Mouse (Mus musculus): ENCODE results near the gene Becn1. TPM values are rescaled to one million over a fixed set of nuclear protein-coding genes. Genes with fewer than 3 reads are reported as not detected.
"Not testable (repeated sequence)": the region's sequence is repeated elsewhere in the genome, so short reads cannot be mapped to it uniquely, and the experiment has no call there.

Becn1 gene
- polyA plus RNA-seq, 1 experiment from 2014 or later, result 158 TPM

DNA sequence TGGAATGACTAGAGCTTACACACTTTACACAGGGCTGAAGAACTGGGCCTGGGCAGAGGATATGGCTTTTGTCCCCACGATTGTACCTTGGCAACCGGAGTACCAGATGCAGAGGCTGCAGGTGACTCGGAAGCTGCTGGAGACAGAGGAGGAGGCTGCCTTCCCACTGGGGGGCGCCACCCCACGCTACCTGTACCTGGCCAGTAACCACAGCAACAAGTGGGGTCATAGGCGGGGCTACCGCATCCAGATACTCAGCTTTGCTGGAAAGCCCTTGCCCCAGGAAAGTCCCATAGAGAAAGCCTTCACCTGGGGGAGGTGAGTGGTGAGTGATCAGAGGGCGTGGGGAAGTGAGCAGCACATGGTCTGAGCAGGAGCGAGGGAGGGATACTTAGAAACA, 33.6 kb upstream of the Becn1 start:
- Histone ChIP-seq H3K27me3 (ENCODE audit: control insufficient read depth, insufficient read depth, low read length) (no peaks in the 10 kb centered on the region), H3K4me2 (ENCODE audit: low read depth, low read length) (no peak overlapping the region), H3K36me3 (replicated peaks; ENCODE audit: control insufficient read depth, insufficient read depth, low read depth, low read length) (no peaks in the 10 kb centered on the region), H3K27ac (replicated peaks; ENCODE audit: low read depth, low read length) (no peak overlapping the region), H3K4me3 (ENCODE audit: low read depth, low read length) (no peak overlapping the region), H3K9me3 (replicated peaks; ENCODE audit: control insufficient read depth, low read length) (no peaks in the 10 kb centered on the region), H3K9ac (replicated peaks; ENCODE audit: low read length) (no peak overlapping the region), H3K4me1 (ENCODE audit: control insufficient read depth, insufficient read depth, low read length) (0 out of 2 replicates have a peak, but pooled peaks cover 3% of the 10 kb centered on the region)
- DNase-seq (ENCODE audit: low spot score) (no peak), ATAC-seq (replicated peaks; ENCODE audit: insufficient number of reproducible peaks, low FRiP score, low TSS enrichment, low read depth) (no peak)
- WGBS, result 81% methylated on average over 9 of the region's 9 CpGs

DNA sequence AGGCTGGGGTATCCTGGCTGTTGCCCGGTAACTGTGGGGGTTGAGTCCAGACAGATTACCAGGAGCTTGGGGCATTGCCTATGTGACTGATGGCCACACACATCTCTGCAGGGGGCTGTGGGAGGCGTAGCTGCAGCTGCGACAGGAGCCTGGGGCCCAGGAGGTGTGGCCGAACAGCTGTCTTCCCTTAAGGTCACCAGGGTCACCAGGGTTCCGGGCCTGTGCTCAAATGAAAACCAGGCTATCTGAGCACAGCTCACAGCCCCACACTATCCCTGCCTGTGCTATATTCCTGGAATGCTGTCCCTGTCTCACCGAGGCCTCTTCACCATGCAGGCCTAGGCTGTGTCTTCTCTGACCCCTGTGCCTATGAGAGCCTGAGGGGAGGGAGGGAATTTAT, 32.4 kb upstream of the Becn1 start:
- H3K36me3 ChIP-seq (replicated peaks; ENCODE audit: control insufficient read depth, insufficient read depth, low read depth, low read length), result no peaks in the 10 kb centered on the region
- H3K4me1 ChIP-seq (ENCODE audit: control insufficient read depth, insufficient read depth, low read length), result 0 out of 2 replicates have a peak, but pooled peaks cover 3% of the 10 kb centered on the region
- H3K27me3 ChIP-seq (ENCODE audit: control insufficient read depth, insufficient read depth, low read length), result no peaks in the 10 kb centered on the region
- no peak for ATAC-seq (replicated peaks; ENCODE audit: insufficient number of reproducible peaks, low FRiP score, low TSS enrichment, low read depth)
- H3K27ac ChIP-seq (replicated peaks; ENCODE audit: low read depth, low read length), result no peak overlapping the region
- H3K9ac ChIP-seq (replicated peaks; ENCODE audit: low read length), result no peak overlapping the region
- 5% methylated on average over 5 of the region's 6 CpGs for whole genome bisulfite sequencing
- DNase-seq (ENCODE audit: low spot score), result peak; percentile 40
- no peak overlapping the region for H3K4me3 ChIP-seq (ENCODE audit: low read depth, low read length)
- H3K9me3 ChIP-seq (replicated peaks; ENCODE audit: control insufficient read depth, low read length), result no peaks in the 10 kb centered on the region
- H3K4me2 ChIP-seq (ENCODE audit: low read depth, low read length), result no peak overlapping the region

DNA sequence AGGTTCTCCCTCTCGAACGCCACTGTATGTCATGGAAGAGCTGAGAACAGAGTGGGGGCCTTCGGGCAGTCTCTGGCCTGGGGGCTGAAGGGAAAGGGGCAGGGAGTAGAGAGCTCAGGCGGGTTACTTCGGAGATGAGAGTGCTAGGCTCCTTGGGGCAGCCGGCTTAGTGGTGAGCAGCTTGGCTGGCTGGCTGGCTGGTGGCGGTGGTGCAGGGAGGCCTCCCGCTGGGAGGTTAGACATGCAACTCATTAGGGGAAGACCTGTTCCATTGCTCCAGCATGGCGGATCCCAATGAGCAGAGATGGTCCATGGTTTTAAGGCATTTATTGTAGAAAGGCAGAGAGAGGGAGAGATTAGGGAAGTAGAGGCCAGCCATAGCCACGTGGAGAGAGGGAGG, 31.9 kb upstream of the Becn1 start:
- Histone ChIP-seq H3K27ac (replicated peaks; ENCODE audit: low read depth, low read length) (no peak overlapping the region), H3K4me3 (ENCODE audit: low read depth, low read length) (no peak overlapping the region), H3K4me1 (ENCODE audit: control insufficient read depth, insufficient read depth, low read length) (0 out of 2 replicates have a peak, but pooled peaks cover 3% of the 10 kb centered on the region), H3K9ac (replicated peaks; ENCODE audit: low read length) (no peak overlapping the region), H3K27me3 (ENCODE audit: control insufficient read depth, insufficient read depth, low read length) (no peaks in the 10 kb centered on the region), H3K4me2 (ENCODE audit: low read depth, low read length) (no peak overlapping the region), H3K9me3 (replicated peaks; ENCODE audit: control insufficient read depth, low read length) (no peaks in the 10 kb centered on the region), H3K36me3 (replicated peaks; ENCODE audit: control insufficient read depth, insufficient read depth, low read depth, low read length) (no peaks in the 10 kb centered on the region)
- no peak for DNase-seq (ENCODE audit: low spot score)
- ATAC-seq (replicated peaks; ENCODE audit: insufficient number of reproducible peaks, low FRiP score, low TSS enrichment, low read depth), result no peak
- WGBS, result 29% methylated on average over 10 of the region's 10 CpGs

DNA sequence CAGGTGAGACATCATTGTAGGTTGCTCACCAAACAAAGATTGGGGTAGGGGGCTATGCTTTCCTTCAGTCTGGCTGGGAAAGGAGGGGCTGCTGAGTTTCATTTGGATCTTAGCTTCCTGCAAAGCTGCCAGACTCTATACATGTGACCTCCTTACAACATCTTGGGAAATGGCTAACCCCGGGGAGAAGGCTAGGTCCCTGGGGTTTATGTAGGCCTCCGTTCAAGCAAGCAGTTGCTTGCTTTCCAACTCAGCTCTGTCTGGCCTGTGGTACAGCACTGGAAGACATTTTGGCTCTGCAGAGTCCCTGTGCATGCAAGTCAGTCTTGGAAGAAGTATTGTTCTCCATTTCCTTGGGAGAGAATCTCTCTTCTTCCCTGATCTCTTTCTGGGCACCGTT, 30.5 kb upstream of the Becn1 start:
- 81% methylated on average over 3 of the region's 3 CpGs for WGBS
- no peak for ATAC-seq (replicated peaks; ENCODE audit: insufficient number of reproducible peaks, low FRiP score, low TSS enrichment, low read depth)
- DNase-seq (ENCODE audit: low spot score), result no peak
- no peak overlapping the region for H3K9ac ChIP-seq (replicated peaks; ENCODE audit: low read length)
- H3K27ac ChIP-seq (replicated peaks; ENCODE audit: low read depth, low read length), result no peak overlapping the region
- no peaks in the 10 kb centered on the region for H3K36me3 ChIP-seq (replicated peaks; ENCODE audit: control insufficient read depth, insufficient read depth, low read depth, low read length)
- H3K4me1 ChIP-seq (ENCODE audit: control insufficient read depth, insufficient read depth, low read length), result 0 out of 2 replicates have a peak, but pooled peaks cover 2% of the 10 kb centered on the region
- no peak overlapping the region for H3K4me2 ChIP-seq (ENCODE audit: low read depth, low read length)
- H3K27me3 ChIP-seq (ENCODE audit: control insufficient read depth, insufficient read depth, low read length), result no peaks in the 10 kb centered on the region
- H3K4me3 ChIP-seq (ENCODE audit: low read depth, low read length), result no peak overlapping the region
- H3K9me3 ChIP-seq (replicated peaks; ENCODE audit: control insufficient read depth, low read length), result no peaks in the 10 kb centered on the region

DNA sequence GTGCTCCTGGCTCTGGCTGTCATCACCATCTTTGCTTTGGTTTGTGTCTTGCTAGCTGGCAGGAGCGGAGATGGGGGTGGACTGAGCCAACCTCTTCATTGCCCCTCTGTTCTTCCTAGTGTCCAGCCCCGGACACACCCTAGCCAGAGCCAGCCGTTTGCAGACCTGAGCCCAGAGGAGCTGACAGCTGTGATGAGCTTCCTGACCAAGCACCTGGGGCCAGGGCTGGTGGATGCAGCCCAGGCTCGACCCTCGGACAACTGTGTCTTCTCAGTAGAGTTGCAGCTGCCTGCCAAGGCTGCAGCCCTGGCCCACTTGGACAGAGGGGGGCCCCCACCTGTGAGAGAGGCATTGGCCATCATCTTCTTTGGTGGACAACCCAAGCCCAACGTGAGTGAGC, 28.9 kb upstream of the Becn1 start:
- not testable (repeated sequence) for H3K9me3 ChIP-seq (replicated peaks; ENCODE audit: control insufficient read depth, low read length); H3K9ac ChIP-seq (replicated peaks; ENCODE audit: low read length); H3K27ac ChIP-seq (replicated peaks; ENCODE audit: low read depth, low read length); H3K4me2 ChIP-seq (ENCODE audit: low read depth, low read length); H3K4me3 ChIP-seq (ENCODE audit: low read depth, low read length); H3K36me3 ChIP-seq (replicated peaks; ENCODE audit: control insufficient read depth, insufficient read depth, low read depth, low read length); H3K4me1 ChIP-seq (ENCODE audit: control insufficient read depth, insufficient read depth, low read length); DNase-seq (ENCODE audit: low spot score); ATAC-seq (replicated peaks; ENCODE audit: insufficient number of reproducible peaks, low FRiP score, low TSS enrichment, low read depth); H3K27me3 ChIP-seq (ENCODE audit: control insufficient read depth, insufficient read depth, low read length)
- 80% methylated on average over 6 of the region's 6 CpGs for WGBS

DNA sequence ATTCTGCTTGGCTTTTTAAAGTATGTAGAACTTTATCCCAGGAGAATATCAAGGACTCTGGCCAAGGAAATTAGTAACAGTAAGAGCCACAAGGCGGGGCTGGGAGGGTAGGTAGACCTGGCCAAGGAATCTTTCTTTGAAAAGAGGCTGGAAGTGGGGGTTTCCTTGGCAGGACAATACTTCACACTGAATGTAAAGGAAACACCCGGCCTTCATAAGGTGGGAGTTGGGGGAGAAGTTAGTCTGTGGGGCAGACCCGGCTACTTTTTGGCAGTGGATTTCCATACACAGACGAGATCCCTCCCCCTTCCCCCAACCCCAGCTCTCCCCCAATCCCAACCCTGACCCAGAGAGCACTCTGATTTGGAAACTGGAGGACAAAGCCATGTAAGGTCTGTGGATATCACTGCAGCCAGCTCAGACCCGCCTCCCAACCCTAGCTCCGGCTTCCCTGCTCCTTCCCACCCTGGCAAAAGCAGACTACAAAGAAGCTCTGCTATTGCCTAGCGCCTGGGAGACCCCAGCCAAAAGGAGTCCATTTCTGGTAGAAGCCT, 28.4 kb upstream of the Becn1 start, which contains the start of gene Aoc3:
Aoc3 (plus strand) TSS at position 235 of the 554 bp plus-strand sequence.
- no peak within 1 kb of the TSS for H3K4me2 ChIP-seq (ENCODE audit: low read depth, low read length)
- no peak within 1 kb of the TSS for H3K9ac ChIP-seq (replicated peaks; ENCODE audit: low read length)
- 0 out of 2 replicates have a peak, but pooled peaks cover 2% of the 10 kb centered on the region for H3K4me1 ChIP-seq (ENCODE audit: control insufficient read depth, insufficient read depth, low read length)
- DNase-seq (ENCODE audit: low spot score) (no peak), ATAC-seq (replicated peaks; ENCODE audit: insufficient number of reproducible peaks, low FRiP score, low TSS enrichment, low read depth) (no peak)
- 74% methylated on average over 7 of the region's 7 CpGs for WGBS
- no peaks in the 10 kb centered on the region for H3K27me3 ChIP-seq (ENCODE audit: control insufficient read depth, insufficient read depth, low read length)
- H3K9me3 ChIP-seq (replicated peaks; ENCODE audit: control insufficient read depth, low read length), result no peaks in the 10 kb centered on the region
- H3K27ac ChIP-seq (replicated peaks; ENCODE audit: low read depth, low read length), result no peak within 1 kb of the TSS
- H3K36me3 ChIP-seq (replicated peaks; ENCODE audit: control insufficient read depth, insufficient read depth, low read depth, low read length), result peaks cover 4% of the 10 kb centered on the region
- H3K4me3 ChIP-seq (ENCODE audit: low read depth, low read length), result no peak within 1 kb of the TSS

DNA sequence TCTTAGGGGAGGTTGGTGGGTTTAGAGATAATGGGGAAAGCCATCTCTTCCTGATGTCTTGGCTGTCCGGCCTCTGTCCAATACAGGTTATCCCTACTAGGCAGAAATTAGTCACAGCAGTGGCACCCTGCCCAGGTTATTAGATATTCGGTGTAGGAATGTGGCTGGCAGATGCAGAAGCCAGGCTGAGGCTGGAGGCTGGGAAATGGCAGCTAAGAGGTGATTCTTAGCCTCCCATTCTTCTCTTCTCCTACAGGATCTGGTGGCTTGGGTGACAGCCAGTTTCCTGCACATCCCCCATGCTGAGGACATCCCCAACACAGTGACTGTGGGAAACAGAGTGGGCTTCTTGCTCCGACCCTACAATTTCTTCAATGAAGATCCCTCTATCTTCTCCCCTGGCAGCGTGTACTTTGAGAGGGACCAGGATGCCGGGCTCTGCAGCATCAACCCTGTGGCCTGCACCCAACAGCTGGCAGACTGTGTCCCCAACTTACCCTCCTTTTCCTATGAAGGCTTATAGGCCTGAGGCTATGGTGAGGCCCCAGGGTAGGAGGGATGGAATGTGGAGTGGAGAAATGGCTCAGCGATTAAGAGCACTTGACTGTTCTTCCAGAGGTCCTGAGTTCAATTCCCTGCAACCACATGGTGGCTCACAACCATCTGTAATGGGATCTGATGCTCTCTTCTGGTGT, 27.0 kb upstream of the Becn1 start:
- Histone ChIP-seq H3K4me3 (ENCODE audit: low read depth, low read length) (no peak overlapping the region), H3K27me3 (ENCODE audit: control insufficient read depth, insufficient read depth, low read length) (no peaks in the 10 kb centered on the region), H3K9me3 (replicated peaks; ENCODE audit: control insufficient read depth, low read length) (no peaks in the 10 kb centered on the region), H3K4me1 (ENCODE audit: control insufficient read depth, insufficient read depth, low read length) (no peaks in the 10 kb centered on the region), H3K9ac (replicated peaks; ENCODE audit: low read length) (no peak overlapping the region), H3K4me2 (ENCODE audit: low read depth, low read length) (no peak overlapping the region), H3K27ac (replicated peaks; ENCODE audit: low read depth, low read length) (no peak overlapping the region), H3K36me3 (replicated peaks; ENCODE audit: control insufficient read depth, insufficient read depth, low read depth, low read length) (peaks cover 5% of the 10 kb centered on the region)
- WGBS, result 86% methylated on average over 6 of the region's 6 CpGs
- DNase-seq (ENCODE audit: low spot score) (no peak), ATAC-seq (replicated peaks; ENCODE audit: insufficient number of reproducible peaks, low FRiP score, low TSS enrichment, low read depth) (no peak)

DNA sequence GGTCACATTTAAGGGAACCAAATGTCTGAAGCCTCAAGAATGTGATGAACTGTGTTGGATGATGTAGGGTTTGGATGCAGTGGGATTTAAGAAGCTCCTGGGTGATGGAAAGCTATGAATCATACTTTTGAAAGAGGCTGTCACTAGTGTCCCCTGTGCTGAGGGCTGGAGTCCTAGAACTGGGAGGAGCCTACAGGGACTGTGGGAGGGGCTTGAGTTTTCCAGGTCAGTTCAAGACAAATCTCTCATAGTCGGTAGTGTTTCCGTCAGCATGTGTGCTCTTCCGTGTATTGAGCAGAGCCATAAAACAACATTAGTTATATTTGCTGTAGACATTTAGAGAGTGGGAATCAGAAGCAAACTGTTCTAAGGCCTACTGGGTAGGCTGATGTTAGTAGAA, 25.2 kb upstream of the Becn1 start:
- Histone ChIP-seq H3K27me3 (ENCODE audit: control insufficient read depth, insufficient read depth, low read length) (no peaks in the 10 kb centered on the region), H3K4me3 (ENCODE audit: low read depth, low read length) (no peak overlapping the region), H3K4me2 (ENCODE audit: low read depth, low read length) (no peak overlapping the region), H3K9ac (replicated peaks; ENCODE audit: low read length) (no peak overlapping the region), H3K9me3 (replicated peaks; ENCODE audit: control insufficient read depth, low read length) (no peaks in the 10 kb centered on the region), H3K4me1 (ENCODE audit: control insufficient read depth, insufficient read depth, low read length) (no peaks in the 10 kb centered on the region), H3K27ac (replicated peaks; ENCODE audit: low read depth, low read length) (no peak overlapping the region), H3K36me3 (replicated peaks; ENCODE audit: control insufficient read depth, insufficient read depth, low read depth, low read length) (peaks cover 9% of the 10 kb centered on the region)
- ATAC-seq (replicated peaks; ENCODE audit: insufficient number of reproducible peaks, low FRiP score, low TSS enrichment, low read depth), result no peak
- 58% methylated on average over 3 of the region's 3 CpGs for WGBS
- no peak for DNase-seq (ENCODE audit: low spot score)
